Mouse (Mus musculus) kidney, postnatal 14 days (tissue): ENCODE measurements around the gene Dnaaf2.
"Not testable (repeated sequence)": the region's sequence is repeated elsewhere in the genome, so short reads cannot be mapped to it uniquely, and the experiment has no call there.

Source experiments
- DNase-seq: peaks from one replicate; pipeline ENCODE4 v3.0.0; 2022; ENCODE audit warnings: mixed read lengths

The Dnaaf2 gene

GRCm38 (mm10) chr12:69163586-69163985 is 34.6 kb downstream of the Dnaaf2 start:
- not testable (repeated sequence) for DNase-seq

- not testable (repeated sequence) for DNase-seq
Measured at GRCm38 (mm10) chr12:69160677-69161076, 37.6 kb downstream of the Dnaaf2 start.

GRCm38 (mm10) chr12:69159578-69159940 is 38.7 kb downstream of the Dnaaf2 start:
- DNase-seq: peak; percentile 28

GRCm38 (mm10) chr12:69158765-69159577 is 39.3 kb downstream of the Dnaaf2 start, which contains the start of gene Rps29:
Rps29 (minus strand) TSS chr12:69159186.
- DNase-seq: peak; percentile 99

- DNase-seq: no peak
Measured at GRCm38 (mm10) chr12:69158366-69158764, 39.9 kb downstream of the Dnaaf2 start.

GRCm38 (mm10) chr12:69157107-69157506 is 41.1 kb downstream of the Dnaaf2 start:
- no peak for DNase-seq

- no peak for DNase-seq
Measured at GRCm38 (mm10) chr12:69156436-69156835, 41.8 kb downstream of the Dnaaf2 start.

- no peak for DNase-seq
Measured at GRCm38 (mm10) chr12:69155923-69156322, 42.3 kb downstream of the Dnaaf2 start.

GRCm38 (mm10) chr12:69150049-69150448 is 48.2 kb downstream of the Dnaaf2 start:
- no peak for DNase-seq

GRCm38 (mm10) chr12:69147166-69147735 is 51.0 kb downstream of the Dnaaf2 start:
- DNase-seq: no peak

- DNase-seq: no peak
Measured at GRCm38 (mm10) chr12:69143460-69143859, 54.8 kb downstream of the Dnaaf2 start.

GRCm38 (mm10) chr12:69139841-69140240 is 58.4 kb downstream of the Dnaaf2 start:
- no peak for DNase-seq

GRCm38 (mm10) chr12:69139201-69139600 is 59.0 kb downstream of the Dnaaf2 start:
- no peak for DNase-seq
